Mouse (Mus musculus) spleen, postnatal 36 days (tissue): ENCODE results near the gene Slc26a3.
"Not testable (repeated sequence)": the region's sequence is repeated elsewhere in the genome, so short reads cannot be mapped to it uniquely, and the experiment has no call there.

Experiments used
- DNase-seq, 2 experiments: peaks; one replicate each; pipeline ENCODE4 v3.0.0; 2022; ENCODE audit warnings: low spot score in 2 of 2, mixed read lengths in 1 of 2

Slc26a3 gene

GRCm38 (mm10) chr12:31421901-31422574 is 31.4 kb downstream of the Slc26a3 start:
- DNase-seq = no peak

DNA sequence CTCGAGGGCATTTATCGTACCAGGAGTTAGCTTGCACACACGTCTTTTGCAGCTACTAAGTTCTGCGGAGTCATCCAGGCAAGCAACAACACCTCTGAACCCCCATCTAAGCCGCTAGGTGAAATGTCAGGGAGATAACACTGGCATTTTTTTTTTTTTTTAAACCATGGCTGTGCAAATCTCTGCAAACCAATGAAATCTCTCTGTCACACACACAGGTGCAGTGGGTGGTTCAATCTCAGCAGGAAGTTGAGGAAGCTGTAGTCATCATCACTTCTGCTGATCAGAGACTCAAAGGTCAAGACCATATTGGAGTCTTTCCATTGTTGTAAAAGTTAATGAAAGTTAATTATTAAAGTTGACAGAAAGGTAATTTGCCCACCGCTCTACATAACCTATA is 47.1 kb downstream of the Slc26a3 start:
- no peak for DNase-seq

DNA sequence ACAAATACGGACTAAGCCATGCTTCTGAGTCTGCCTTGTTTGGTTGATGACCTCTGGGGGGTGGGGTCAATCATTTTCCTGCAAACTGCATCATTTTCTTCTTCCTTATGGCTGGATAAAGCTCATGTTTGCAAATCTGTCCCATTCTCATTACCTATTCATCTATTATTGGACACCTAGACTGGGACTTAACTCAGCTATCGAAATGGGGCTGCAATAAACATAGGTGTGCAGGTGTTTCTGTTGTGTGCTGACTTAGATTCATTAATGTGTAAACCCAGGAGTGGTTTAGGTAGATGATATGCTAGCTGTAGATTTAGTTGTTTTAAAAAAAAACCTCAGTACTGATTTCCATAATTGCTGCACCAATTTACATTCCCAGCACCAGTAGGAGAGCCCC is 48.9 kb downstream of the Slc26a3 start:
- no peak for DNase-seq

DNA sequence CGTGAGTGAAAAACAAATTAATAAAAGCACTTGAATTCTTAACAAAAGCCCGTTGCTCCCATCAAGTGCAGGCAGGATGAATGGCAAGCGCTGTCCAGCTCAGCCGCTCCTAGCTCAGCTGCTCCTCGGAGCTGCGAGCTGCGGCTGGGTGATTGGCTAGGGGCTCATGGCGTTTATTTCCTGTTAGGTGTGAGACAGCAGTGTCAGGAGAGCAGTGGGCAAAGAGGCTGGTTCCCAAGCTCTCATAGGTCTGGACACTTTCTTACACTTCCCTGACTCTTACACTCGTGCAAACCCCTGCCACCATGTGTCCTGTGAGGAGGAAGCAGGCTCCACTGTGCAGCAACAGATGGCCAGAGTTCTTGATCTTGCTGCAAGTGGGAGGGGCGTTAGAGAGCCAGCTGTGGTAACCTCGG is 53.5 kb downstream of the Slc26a3 start:
- DNase-seq = no peak

- no peak for DNase-seq
Measured at GRCm38 (mm10) chr12:31444827-31445226, 54.2 kb downstream of the Slc26a3 start.

- no peak for DNase-seq
Measured at GRCm38 (mm10) chr12:31449341-31449740, 58.7 kb downstream of the Slc26a3 start.

- no peak for DNase-seq
Measured at GRCm38 (mm10) chr12:31456271-31456670, 65.6 kb downstream of the Slc26a3 start.

DNA sequence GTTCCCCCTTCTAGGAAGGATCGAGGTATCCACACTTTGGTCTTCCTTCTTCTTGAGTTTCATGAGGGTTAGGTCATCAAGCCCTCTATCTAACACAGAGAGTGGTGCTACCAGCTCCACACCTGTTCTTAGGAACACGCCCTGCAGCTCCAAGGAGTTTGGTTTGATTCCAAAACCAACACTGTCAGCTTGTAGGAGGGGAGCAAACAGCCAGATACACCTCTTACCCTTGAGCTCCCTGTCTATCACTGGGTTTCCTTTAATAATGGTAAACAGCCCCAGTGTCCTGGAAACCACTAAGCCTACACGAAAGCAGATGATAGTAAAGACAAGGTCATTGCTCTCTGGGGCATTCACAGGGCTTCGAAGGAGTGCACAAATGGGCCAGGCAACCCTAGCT is 67.8 kb downstream of the Slc26a3 start:
- no peak for DNase-seq

DNA sequence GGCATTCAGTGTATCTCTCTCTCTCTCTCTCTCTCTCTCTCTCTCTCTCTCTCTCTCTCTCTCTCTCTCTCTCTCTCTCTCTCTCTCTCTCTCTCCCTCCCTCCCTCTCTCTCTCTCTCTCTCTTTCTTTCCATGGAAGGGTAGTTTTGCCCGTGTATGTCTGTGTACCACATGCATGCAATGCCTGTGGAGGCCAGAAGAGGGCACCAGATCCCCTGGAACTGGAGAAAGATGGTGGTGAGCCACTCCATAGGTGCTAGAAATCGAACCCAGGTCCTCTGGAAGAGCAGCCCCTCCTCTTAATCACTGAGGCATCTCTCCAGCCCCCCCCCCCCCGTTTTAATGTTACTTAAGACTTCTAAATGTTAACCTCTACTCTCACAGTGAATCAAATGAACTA is 69.6 kb downstream of the Slc26a3 start:
- peak in 1 of 2 experiments; percentile 3 for DNase-seq

DNA sequence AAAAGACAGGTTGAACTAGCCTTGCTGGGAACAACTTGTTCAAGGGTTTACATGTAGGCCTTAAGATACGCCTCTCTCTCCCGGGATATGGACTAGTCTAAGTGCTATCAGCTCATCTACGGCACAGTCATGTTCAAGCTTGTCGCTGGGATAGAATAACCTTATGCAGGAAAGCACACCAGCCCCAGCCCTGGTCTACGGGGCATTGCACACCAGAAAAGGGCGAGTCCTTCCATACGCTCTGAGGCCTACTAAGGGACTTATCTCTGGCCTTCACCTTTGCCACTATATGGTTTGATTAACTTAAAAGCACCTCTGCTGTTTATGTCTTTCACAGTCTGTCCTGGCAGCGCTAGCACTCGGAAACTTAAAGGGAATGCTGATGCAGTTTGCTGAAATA is 70.7 kb downstream of the Slc26a3 start:
- no peak for DNase-seq

DNA sequence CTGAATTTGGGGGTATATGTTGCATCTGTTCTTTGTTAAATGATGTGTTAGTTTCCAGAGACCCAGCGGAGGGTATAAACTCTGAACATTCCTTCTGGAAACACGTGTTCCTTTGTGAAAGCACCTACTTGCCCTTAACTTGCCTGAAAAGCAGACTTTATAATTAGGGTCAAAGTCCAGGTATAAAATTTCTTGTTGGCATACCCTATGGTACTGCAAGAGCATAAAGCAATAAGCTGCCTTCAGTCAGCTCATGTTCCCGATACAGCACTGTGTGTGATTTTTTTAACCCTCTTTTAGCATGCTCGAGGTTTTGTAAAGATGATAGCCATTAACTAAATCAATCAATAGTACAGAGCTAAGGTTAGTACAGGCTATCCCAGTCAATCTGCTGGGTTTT is 71.9 kb downstream of the Slc26a3 start:
- DNase-seq = no peak

GRCm38 (mm10) chr12:31478182-31478581 is 87.5 kb downstream of the Slc26a3 start:
- not testable (repeated sequence) for DNase-seq

DNA sequence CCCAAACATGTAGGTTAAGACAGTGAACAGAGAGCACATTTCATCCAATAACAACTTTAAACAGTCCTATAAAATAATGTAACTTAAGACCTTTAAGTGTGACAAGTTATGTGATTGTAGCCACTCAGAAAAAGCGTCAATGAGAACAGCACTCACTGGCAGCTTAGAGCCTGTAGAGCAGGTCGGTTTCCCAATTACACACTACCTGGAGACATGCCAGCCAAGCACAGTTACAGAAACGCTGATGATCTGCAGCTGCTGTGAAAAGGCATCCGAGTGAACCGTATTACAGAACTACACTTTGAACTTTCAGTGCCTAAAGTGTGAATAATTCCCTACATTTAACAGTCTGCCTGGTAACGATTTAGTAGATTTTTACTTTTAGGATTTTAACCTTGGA is 95.8 kb downstream of the Slc26a3 start:
- DNase-seq = no peak

GRCm38 (mm10) chr12:31498936-31499313 is 108.3 kb downstream of the Slc26a3 start:
- DNase-seq = peak in 1 of 2 experiments; percentile 3

- DNase-seq = peak; percentile 94
Measured at GRCm38 (mm10) chr12:31499314-31500131, 108.9 kb downstream of the Slc26a3 start, which contains the start of gene Cbll1. TSS of gene Cbll1 (minus strand) at chr12:31499616.

DNA sequence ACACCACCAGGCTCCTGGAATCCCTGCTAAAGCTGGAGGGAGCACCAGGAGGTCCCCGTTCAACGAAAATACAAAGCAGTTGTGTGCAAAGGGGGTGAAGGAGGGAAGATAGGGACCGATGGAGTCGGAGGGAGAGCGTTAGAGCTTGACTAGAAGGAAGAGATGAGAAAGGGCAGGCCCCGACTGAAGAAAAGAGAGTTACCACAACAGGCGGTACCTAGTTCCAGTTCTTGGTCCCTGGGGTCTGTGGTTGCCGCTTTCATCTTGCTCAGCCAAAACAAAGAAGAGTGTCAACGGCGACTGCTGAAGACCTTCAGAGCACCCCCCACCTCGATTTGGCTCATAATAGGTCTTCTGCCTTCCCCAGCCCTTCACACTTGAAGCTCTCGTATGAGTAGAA is 109.5 kb downstream of the Slc26a3 start:
- DNase-seq = peak; percentile 57 to 63

- DNase-seq = no peak
Measured at GRCm38 (mm10) chr12:31501266-31501665, 110.6 kb downstream of the Slc26a3 start.

DNA sequence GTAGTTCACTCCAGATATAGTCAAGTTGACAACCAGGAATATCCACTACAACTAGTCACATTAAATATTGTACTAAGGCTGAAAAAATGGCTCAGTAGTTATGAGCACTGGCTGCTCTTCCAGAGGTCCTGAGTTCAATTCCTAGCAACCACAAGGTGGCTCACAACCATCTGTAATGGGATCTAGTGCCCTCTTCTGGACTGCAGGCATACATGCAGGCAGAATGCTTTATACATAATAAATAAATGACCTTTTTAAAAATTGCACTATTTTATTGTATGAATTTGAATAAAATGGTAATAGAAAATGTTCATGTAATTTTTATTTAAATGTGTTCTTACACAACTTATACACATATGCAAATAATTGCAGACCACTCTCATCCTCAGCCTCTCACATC is 112.5 kb downstream of the Slc26a3 start:
- DNase-seq = no peak

DNA sequence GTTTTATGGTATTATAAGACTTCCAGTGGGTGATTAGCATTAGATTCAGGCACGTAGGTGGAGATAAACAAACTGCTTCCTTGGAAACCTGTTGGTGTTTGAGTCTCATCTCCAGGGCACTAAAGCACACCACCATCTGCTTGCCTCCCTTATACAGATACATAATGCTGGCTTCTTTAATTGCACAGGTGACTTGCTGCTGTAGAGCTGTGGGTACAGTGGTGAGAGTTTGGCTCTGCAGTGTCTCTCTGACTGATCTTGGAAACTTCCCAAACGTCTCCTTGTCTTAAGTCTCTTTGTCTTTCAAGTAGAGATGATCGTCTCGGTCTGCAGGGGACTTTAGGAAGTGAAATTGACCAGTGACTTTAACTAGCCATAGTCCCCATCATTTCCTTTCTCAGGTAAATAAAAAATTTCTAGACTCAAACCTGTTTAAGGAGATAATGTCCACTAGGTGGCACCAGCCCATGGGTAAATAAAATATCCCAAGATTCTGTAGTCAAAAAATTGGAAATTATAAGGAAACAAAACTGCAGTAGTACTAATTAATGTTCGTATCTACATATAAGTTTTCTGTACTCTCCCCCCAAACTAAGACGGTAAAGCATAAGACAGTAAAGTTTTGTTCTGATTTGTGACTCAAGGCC is 117.2 kb downstream of the Slc26a3 start:
- DNase-seq = no peak

DNA sequence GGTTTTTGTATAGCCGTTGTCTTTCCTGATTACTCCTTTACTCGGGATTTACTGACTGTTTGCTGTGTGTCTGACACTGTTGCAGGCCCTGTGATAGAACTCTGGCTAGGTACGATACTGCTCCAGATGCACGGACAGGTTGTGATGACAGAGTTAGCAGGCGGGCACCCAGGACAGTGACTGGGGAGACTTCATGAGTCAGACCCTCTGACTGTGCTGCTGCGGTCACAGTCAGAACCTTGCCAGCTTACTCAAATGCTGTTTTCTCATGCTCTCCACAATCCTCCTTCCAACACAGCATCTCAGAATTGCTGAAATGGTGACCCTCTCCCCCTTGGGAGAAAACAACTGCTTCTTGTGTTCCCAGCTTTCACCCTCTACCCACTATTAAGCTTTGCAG is 117.8 kb downstream of the Slc26a3 start:
- DNase-seq = no peak

GRCm38 (mm10) chr12:31511218-31511617 is 120.5 kb downstream of the Slc26a3 start:
- no peak for DNase-seq

GRCm38 (mm10) chr12:31512634-31513411 is 122.2 kb downstream of the Slc26a3 start:
- no peak for DNase-seq
